Mouse (Mus musculus) yolk sac, embryonic 10.5 days (tissue): ENCODE data around the gene Adamtsl2.

Experiments used
- DNase-seq: peaks from one replicate; pipeline ENCODE4 v3.0.0-alpha.2; 2017; ENCODE audit warnings: low spot score

Gene Adamtsl2

GRCm38 (mm10) chr2:27079152-27079584 lies at the start of gene Adamtsl2:
Gene Adamtsl2, plus strand, starts transcription at chr2:27079379.
- peak; percentile 43 for DNase-seq

- DNase-seq, result no peak
Observed at GRCm38 (mm10) chr2:27032361-27032760, 46.8 kb upstream of the Adamtsl2 start.

- no peak for DNase-seq
Observed at GRCm38 (mm10) chr2:27036003-27036402, 43.2 kb upstream of the Adamtsl2 start.

- no peak for DNase-seq
Observed at GRCm38 (mm10) chr2:27037008-27037407, 42.2 kb upstream of the Adamtsl2 start.

GRCm38 (mm10) chr2:27038596-27038995 lies 40.6 kb upstream of the Adamtsl2 start:
- no peak for DNase-seq

GRCm38 (mm10) chr2:27039286-27039685 lies 39.9 kb upstream of the Adamtsl2 start:
- no peak for DNase-seq

- DNase-seq, result no peak
Observed at GRCm38 (mm10) chr2:27042131-27042844, 36.9 kb upstream of the Adamtsl2 start.

GRCm38 (mm10) chr2:27043461-27043860 lies 35.7 kb upstream of the Adamtsl2 start:
- DNase-seq, result peak; percentile 55

- no peak for DNase-seq
Observed at GRCm38 (mm10) chr2:27044166-27044565, 35.0 kb upstream of the Adamtsl2 start.

GRCm38 (mm10) chr2:27044641-27045040 lies 34.5 kb upstream of the Adamtsl2 start:
- DNase-seq, result no peak

- no peak for DNase-seq
Observed at GRCm38 (mm10) chr2:27045979-27046770, 33.0 kb upstream of the Adamtsl2 start.

GRCm38 (mm10) chr2:27049408-27049807 lies 29.8 kb upstream of the Adamtsl2 start:
- no peak for DNase-seq

GRCm38 (mm10) chr2:27058251-27058650 lies 20.9 kb upstream of the Adamtsl2 start:
- DNase-seq, result no peak

GRCm38 (mm10) chr2:27058751-27059150 lies 20.4 kb upstream of the Adamtsl2 start:
- no peak for DNase-seq

- DNase-seq, result no peak
Observed at GRCm38 (mm10) chr2:27059187-27059586, 20.0 kb upstream of the Adamtsl2 start.

GRCm38 (mm10) chr2:27067124-27067523 lies 12.1 kb upstream of the Adamtsl2 start:
- no peak for DNase-seq

- no peak for DNase-seq
Observed at GRCm38 (mm10) chr2:27067996-27068395, 11.2 kb upstream of the Adamtsl2 start.

- no peak for DNase-seq
Observed at GRCm38 (mm10) chr2:27069646-27070045, 9.5 kb upstream of the Adamtsl2 start.

GRCm38 (mm10) chr2:27070247-27070813 lies 8.8 kb upstream of the Adamtsl2 start:
- no peak for DNase-seq

GRCm38 (mm10) chr2:27071137-27071536 lies 8.0 kb upstream of the Adamtsl2 start:
- DNase-seq, result no peak

- DNase-seq, result no peak
Observed at GRCm38 (mm10) chr2:27071978-27072377, 7.2 kb upstream of the Adamtsl2 start, which contains the start of gene Mymk. Gene Mymk, minus strand, starts transcription at chr2:27072179.

- DNase-seq, result no peak
Observed at GRCm38 (mm10) chr2:27073407-27073806, 5.8 kb upstream of the Adamtsl2 start.

GRCm38 (mm10) chr2:27074804-27075203 lies 4.4 kb upstream of the Adamtsl2 start:
- DNase-seq, result no peak
